Mouse (Mus musculus) testis, adult 2 months (tissue): ENCODE data around the gene Gon4l.

Experiments
- CTCF ChIP-seq: fragments of 200-500 bp; IDR thresholded peaks from 2 replicates; pipeline ENCODE4 v1.5.1; 2012; ENCODE audit warnings: low read depth, mild to moderate bottlenecking, inconsistent platforms, low read length, moderate library complexity; ENCODE audit not compliant: control insufficient read depth, insufficient read depth, insufficient replicate concordance
- POLR2A ChIP-seq: fragments of 200-500 bp; IDR thresholded peaks from 2 replicates; pipeline ENCODE4 v1.6.1; 2012; ENCODE audit warnings: low read depth, mild to moderate bottlenecking, inconsistent platforms, low read length, moderate library complexity; ENCODE audit not compliant: control insufficient read depth

GRCm38 (mm10) chr3:88953246-88953645 is 118.2 kb downstream of the Gon4l start:
- TF ChIP-seq CTCF (no peak), POLR2A (no peak)
